Comparison of ENCODE assay signal across 9 mouse cellular contexts in genomic region chr17:48960161-48960698, GRCm38 (mm10). TPM values are rescaled to one million over a fixed set of nuclear protein-coding genes. Genes with fewer than 3 reads are reported as not detected.
DNase-seq lines count a peak whose midpoint lies in the region; ATAC-seq lines count a peak whose summit lies in the region.
"Had no signal": no experiment of that assay in that cellular context is flagged by ENCODE, and none has a peak within 500 bp of the region (broad histone marks: within the 10 kb centered on the region; RNA-seq: fewer than 3 reads in every experiment).

No protein-coding gene starts in this region.

- no peak overlapping the region for H3K27ac ChIP-seq in forebrain, embryonic 11.5 days (ENCODE audit: low read depth, low read length)
- peak overlapping the region; percentile 72 for H3K27ac ChIP-seq in limb, embryonic 10.5 days

- H3K4me2 ChIP-seq in forebrain, embryonic 11.5 days (ENCODE audit: low read depth, low read length, severe bottlenecking) = peak overlapping the region; percentile 37; the same call in 1 of the 2 replicates

- H3K4me3 ChIP-seq in forebrain, embryonic 11.5 days (ENCODE audit: low read depth, low read length) = no peak overlapping the region
- peak overlapping the region; percentile 42 for H3K4me3 ChIP-seq in limb, embryonic 10.5 days
- H3K4me3 ChIP-seq: myocyte had no signal

- no peaks in the 10 kb centered on the region for H3K36me3 ChIP-seq in forebrain, embryonic 11.5 days (ENCODE audit: control insufficient read depth, insufficient read depth, low read length)
- H3K36me3 ChIP-seq in limb, embryonic 10.5 days = no peaks in the 10 kb centered on the region

- no peaks in the 10 kb centered on the region for H3K9me3 ChIP-seq in forebrain, embryonic 11.5 days (ENCODE audit: control insufficient read depth, low read length)
- no peaks in the 10 kb centered on the region for H3K9me3 ChIP-seq in limb, embryonic 10.5 days (replicated peaks)

- peak; percentile 55 for DNase-seq in adrenal gland, postnatal 10 days
- DNase-seq in forebrain, embryonic 11.5 days (ENCODE audit: low spot score) = peak; percentile 73
- DNase-seq in heart, postnatal 25 days (ENCODE audit: low spot score) = peak; percentile 22
- peak; percentile 67 for DNase-seq in limb, embryonic 10.5 days (ENCODE audit: low spot score)
- peak; percentile 73 for DNase-seq in neural tube, embryonic 10.5 days (ENCODE audit: extremely low spot score, low spot score)
- no peak for DNase-seq in frontal cortex, postnatal 25 days (ENCODE audit: low spot score in 2 of 2)

- no peaks in the 10 kb centered on the region for H3K27me3 ChIP-seq in forebrain, embryonic 11.5 days (ENCODE audit: control insufficient read depth, insufficient read depth, low read length)
- H3K27me3 ChIP-seq in limb, embryonic 10.5 days (ENCODE audit: low read depth, poor library complexity, severe bottlenecking) = no peaks in the 10 kb centered on the region

- WGBS in forebrain, embryonic 11.5 days = 8% methylated on average over 16 of the region's 16 CpGs
- 1% methylated on average over 16 of the region's 16 CpGs for WGBS in limb, embryonic 10.5 days

- H3K9ac ChIP-seq in forebrain, embryonic 11.5 days (ENCODE audit: low read length) = peak overlapping the region; percentile 29; the same call in 1 of the 2 replicates

- intact Hi-C loops in heart, postnatal 25 days (cut with DNase I) = no loop called here

- 0 out of 2 replicates have a peak, but pooled peaks cover 3% of the 10 kb centered on the region for H3K4me1 ChIP-seq in forebrain, embryonic 11.5 days (replicated peaks; ENCODE audit: control insufficient read depth, insufficient read depth, low read length)
- peaks cover 16% of the 10 kb centered on the region for H3K4me1 ChIP-seq in limb, embryonic 10.5 days

- peak; percentile 61 for ATAC-seq in forebrain, embryonic 11.5 days (replicated peaks; ENCODE audit: low FRiP score)
- no peak for ATAC-seq in monocyte, adult 5-6 weeks (replicated peaks; ENCODE audit: insufficient number of reproducible peaks, low FRiP score, low TSS enrichment, poor library complexity, severe bottlenecking)
- no peak for ATAC-seq in erythroid progenitor cell, adult 5-6 weeks (replicated peaks; ENCODE audit: low FRiP score, poor library complexity, severe bottlenecking)

RNA-seq across cellular contexts. Expression of gene Lrfn2, which starts 28.1 kb away (rescaled TPM):
- total RNA-seq in adrenal gland, postnatal 10 days (2021) = under 1 TPM; 0.51 to 0.57 TPM
- 1.0 and 1.1 TPM in 2 replicates for polyA plus RNA-seq in forebrain, embryonic 11.5 days (2014; fragmentation: Nextera tagmentation; extraction: Ambion mirVana)
- under 1 TPM; 0.48 to 0.70 TPM for total RNA-seq in heart, postnatal 25 days (2021)
- polyA plus RNA-seq in limb, embryonic 10.5 days (2016; fragmentation: Nextera tagmentation; extraction: Ambion mirVana) = 0.10 TPM in 1 of 2 replicates, not detected in the other
- total RNA-seq in monocyte, adult 5-6 weeks (2017) = not detected in 3 replicates
- total RNA-seq in erythroid progenitor cell, adult 5-6 weeks (2015; ENCODE audit: low replicate concordance) = not detected in 2 replicates
- not detected in 2 replicates for total RNA-seq in erythroid progenitor cell, adult 5-6 weeks (2017; ENCODE audit: low replicate concordance)
- polyA plus RNA-seq: myocyte had no signal

Comparison
In these comparisons a context has a peak if more than half of its experiments do, and no peak if none do; other contexts are left out.
1. DNase-seq: peak in adrenal gland, postnatal 10 days (single experiment), forebrain, embryonic 11.5 days (single experiment), heart, postnatal 25 days (single experiment), limb, embryonic 10.5 days (single experiment) and neural tube, embryonic 10.5 days (single experiment); none in frontal cortex, postnatal 25 days (0 of 2).